Mouse (Mus musculus): ENCODE data around the gene Calm2. TPM values are rescaled to one million over a fixed set of nuclear protein-coding genes. Genes with fewer than 3 reads are reported as not detected.
A peak's percentile ranks its signal among the peaks of the same experiment; 100 is the strongest.

The Calm2 gene
- polyA plus RNA-seq, 1 experiment from 2014 or later: 397 TPM

DNA sequence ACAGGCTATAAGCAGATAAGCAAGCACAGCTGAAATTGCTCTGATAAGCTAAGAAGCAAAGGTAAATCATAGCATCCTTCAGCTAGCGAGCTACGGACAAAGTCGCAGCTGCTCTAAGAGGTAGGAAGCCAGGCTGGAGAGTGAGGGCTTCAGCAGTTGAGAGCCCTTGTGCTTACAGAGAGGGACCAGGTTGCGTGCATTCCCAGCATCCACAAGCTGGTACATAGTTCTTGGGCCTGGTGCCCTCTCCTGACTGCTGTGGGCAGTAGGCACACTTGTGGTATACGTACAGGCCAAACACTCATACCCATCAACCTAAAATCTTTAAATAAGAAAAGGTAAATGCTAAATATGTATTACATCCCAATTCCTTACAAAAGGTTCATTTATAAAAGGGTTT, 14.0 kb downstream of the Calm2 start:
- H3K4me3 ChIP-seq (ENCODE audit: low read depth, low read length): no peak overlapping the region
- no peak overlapping the region for H3K27ac ChIP-seq (ENCODE audit: low read depth)
- no peak overlapping the region for H3K9ac ChIP-seq (replicated peaks)
- H3K4me2 ChIP-seq (ENCODE audit: low read depth, low read length): no peak overlapping the region
- H3K9me3 ChIP-seq (ENCODE audit: low read length): peaks cover 2% of the 10 kb centered on the region; the same call in 1 of the 2 replicates
- H3K27me3 ChIP-seq (ENCODE audit: insufficient read depth, low read length): no peaks in the 10 kb centered on the region
- TF ChIP-seq EP300 (IDR thresholded peaks at IDR 0.05; ENCODE audit: low read depth) (no peak), CTCF (IDR thresholded peaks at IDR 0.05; ENCODE audit: low read depth) (no peak)
- ATAC-seq (no peak), DNase-seq (no peak)
- no peaks in the 10 kb centered on the region for H3K4me1 ChIP-seq (ENCODE audit: insufficient read depth)
- H3K36me3 ChIP-seq (replicated peaks; ENCODE audit: insufficient read depth, low read length): peaks cover 54% of the 10 kb centered on the region
- WGBS (ENCODE audit: insufficient replicate concordance): 81% methylated on average over 5 of the region's 5 CpGs

DNA sequence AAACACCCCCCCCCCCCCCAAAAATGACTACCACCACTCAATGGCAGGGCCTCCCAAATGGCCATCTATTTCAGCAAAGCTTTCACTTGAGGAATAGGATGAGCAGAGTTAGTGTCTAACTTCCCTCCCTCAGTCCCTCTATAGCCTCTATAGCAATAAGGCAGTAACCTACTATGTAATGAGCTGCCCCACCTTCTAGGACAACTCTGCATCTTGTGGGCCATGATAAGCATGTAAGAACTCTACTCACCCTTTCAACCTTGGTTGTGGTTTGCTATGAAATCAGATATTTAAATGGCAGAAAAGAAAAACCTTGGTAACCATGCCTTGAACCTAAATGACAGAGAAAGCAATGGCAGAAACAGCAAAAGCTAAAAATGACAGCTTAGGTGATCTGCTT, 14.4 kb downstream of the Calm2 start:
- no peaks in the 10 kb centered on the region for H3K4me1 ChIP-seq (ENCODE audit: insufficient read depth)
- ATAC-seq: no peak
- H3K4me2 ChIP-seq (ENCODE audit: low read depth, low read length): no peak overlapping the region
- no peaks in the 10 kb centered on the region for H3K27me3 ChIP-seq (ENCODE audit: insufficient read depth, low read length)
- no peak for TF ChIP-seq EP300 (IDR thresholded peaks at IDR 0.05; ENCODE audit: low read depth)
- TF ChIP-seq CTCF (IDR thresholded peaks at IDR 0.05; ENCODE audit: low read depth): no peak
- peaks cover 2% of the 10 kb centered on the region; the same call in 1 of the 2 replicates for H3K9me3 ChIP-seq (ENCODE audit: low read length)
- H3K27ac ChIP-seq (ENCODE audit: low read depth): no peak overlapping the region
- DNase-seq: no peak
- no peak overlapping the region for H3K4me3 ChIP-seq (ENCODE audit: low read depth, low read length)
- H3K36me3 ChIP-seq (replicated peaks; ENCODE audit: insufficient read depth, low read length): peaks cover 54% of the 10 kb centered on the region
- H3K9ac ChIP-seq (replicated peaks): no peak overlapping the region

GRCm38 (mm10) chr17:87429431-87429830, 17.3 kb downstream of the Calm2 start:
- Histone ChIP-seq H3K4me2 (ENCODE audit: low read depth, low read length) (no peak overlapping the region), H3K9ac (replicated peaks) (no peak overlapping the region), H3K4me3 (ENCODE audit: low read depth, low read length) (no peak overlapping the region), H3K9me3 (ENCODE audit: low read length) (peaks cover 2% of the 10 kb centered on the region; the same call in 1 of the 2 replicates), H3K4me1 (ENCODE audit: insufficient read depth) (no peaks in the 10 kb centered on the region), H3K27ac (ENCODE audit: low read depth) (no peak overlapping the region), H3K36me3 (replicated peaks; ENCODE audit: insufficient read depth, low read length) (peaks cover 38% of the 10 kb centered on the region), H3K27me3 (ENCODE audit: insufficient read depth, low read length) (no peaks in the 10 kb centered on the region)
- no peak for ATAC-seq
- TF ChIP-seq EP300 (IDR thresholded peaks at IDR 0.05; ENCODE audit: low read depth): no peak
- TF ChIP-seq CTCF (IDR thresholded peaks at IDR 0.05; ENCODE audit: low read depth): no peak
- WGBS (ENCODE audit: insufficient replicate concordance): 82% methylated on average over 3 of the region's 3 CpGs
- DNase-seq: no peak

- H3K27ac ChIP-seq (ENCODE audit: low read depth): no peak within 1 kb of the TSS
- H3K27me3 ChIP-seq (ENCODE audit: insufficient read depth, low read length): no peaks in the 10 kb centered on the region
- H3K4me3 ChIP-seq (ENCODE audit: low read depth, low read length): no peak within 1 kb of the TSS
- no peak within 1 kb of the TSS for H3K9ac ChIP-seq (replicated peaks)
- H3K36me3 ChIP-seq (replicated peaks; ENCODE audit: insufficient read depth, low read length): peaks cover 25% of the 10 kb centered on the region
- ATAC-seq (no peak), DNase-seq (no peak)
- WGBS (ENCODE audit: insufficient replicate concordance): 71% methylated on average over 24 of the region's 24 CpGs
- peaks cover 2% of the 10 kb centered on the region; the same call in 1 of the 2 replicates for H3K9me3 ChIP-seq (ENCODE audit: low read length)
- TF ChIP-seq CTCF (IDR thresholded peaks at IDR 0.05; ENCODE audit: low read depth) (no peak), EP300 (IDR thresholded peaks at IDR 0.05; ENCODE audit: low read depth) (no peak)
- no peak within 1 kb of the TSS for H3K4me2 ChIP-seq (ENCODE audit: low read depth, low read length)
- H3K4me1 ChIP-seq (ENCODE audit: insufficient read depth): no peaks in the 10 kb centered on the region
Measured at GRCm38 (mm10) chr17:87427511-87427910, 19.2 kb downstream of the Calm2 start, which contains the start of gene Stpg4. TSS of gene Stpg4 (minus strand) at chr17:87427741.

DNA sequence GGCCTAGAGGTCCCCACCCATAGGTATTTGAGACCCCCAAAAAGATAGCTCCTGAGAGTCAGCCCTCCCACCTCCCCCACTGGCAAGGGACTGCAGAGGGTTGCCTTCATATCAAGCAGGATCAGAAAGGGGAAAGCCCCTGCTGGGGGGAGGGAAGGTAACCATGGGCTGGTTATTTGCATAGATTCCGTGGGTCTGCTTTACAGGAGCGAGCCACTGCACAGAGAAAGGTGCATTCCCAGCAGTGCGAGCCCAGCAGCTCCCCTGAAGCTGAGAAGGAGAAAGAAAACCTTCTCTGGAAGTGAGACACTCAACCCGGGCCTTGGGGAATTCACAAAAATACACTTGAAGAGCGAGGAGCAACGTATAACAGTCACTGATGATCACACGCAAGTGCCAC, 28.7 kb downstream of the Calm2 start:
- DNase-seq (no peak), ATAC-seq (no peak)
- WGBS (ENCODE audit: insufficient replicate concordance): 66% methylated on average over 7 of the region's 7 CpGs
- no peaks in the 10 kb centered on the region for H3K27me3 ChIP-seq (ENCODE audit: insufficient read depth, low read length)
- H3K36me3 ChIP-seq (replicated peaks; ENCODE audit: insufficient read depth, low read length): no peaks in the 10 kb centered on the region
- no peak overlapping the region for H3K4me3 ChIP-seq (ENCODE audit: low read depth, low read length)
- no peaks in the 10 kb centered on the region for H3K4me1 ChIP-seq (ENCODE audit: insufficient read depth)
- no peak overlapping the region for H3K4me2 ChIP-seq (ENCODE audit: low read depth, low read length)
- TF ChIP-seq EP300 (IDR thresholded peaks at IDR 0.05; ENCODE audit: low read depth) (no peak), CTCF (IDR thresholded peaks at IDR 0.05; ENCODE audit: low read depth) (no peak)
- no peaks in the 10 kb centered on the region for H3K9me3 ChIP-seq (ENCODE audit: low read length)
- H3K9ac ChIP-seq (replicated peaks): no peak overlapping the region
- no peak overlapping the region for H3K27ac ChIP-seq (ENCODE audit: low read depth)

- H3K9ac ChIP-seq (replicated peaks): no peak overlapping the region
- no peak for DNase-seq
- 75% methylated on average over 4 of the region's 4 CpGs for WGBS (ENCODE audit: insufficient replicate concordance)
Measured at GRCm38 (mm10) chr17:87406646-87407045, 40.1 kb downstream of the Calm2 start.

DNA sequence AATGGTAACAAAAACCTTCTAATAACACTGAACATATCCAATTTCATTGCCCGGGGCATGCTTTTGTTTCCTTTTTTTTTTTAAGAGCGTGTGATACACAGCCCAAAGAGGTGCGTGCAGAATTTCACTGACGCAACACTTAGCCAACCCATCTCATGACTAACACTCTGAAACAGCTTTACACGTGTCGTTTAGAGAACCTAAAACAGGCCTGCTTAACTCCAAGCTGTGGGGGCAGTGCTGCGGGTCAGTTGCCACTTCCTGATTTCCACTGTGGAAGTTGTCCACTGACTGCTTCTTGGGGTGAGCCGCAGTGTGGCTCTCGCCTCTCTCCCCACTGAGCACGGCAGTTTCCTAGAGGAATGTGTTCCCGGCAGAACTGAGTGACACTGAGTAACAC, 41.2 kb downstream of the Calm2 start:
- Histone ChIP-seq H3K27ac (ENCODE audit: low read depth) (no peak overlapping the region), H3K27me3 (ENCODE audit: insufficient read depth, low read length) (no peaks in the 10 kb centered on the region), H3K4me2 (ENCODE audit: low read depth, low read length) (no peak overlapping the region), H3K4me1 (ENCODE audit: insufficient read depth) (no peaks in the 10 kb centered on the region), H3K4me3 (ENCODE audit: low read depth, low read length) (no peak overlapping the region), H3K9me3 (ENCODE audit: low read length) (no peaks in the 10 kb centered on the region), H3K36me3 (replicated peaks; ENCODE audit: insufficient read depth, low read length) (no peaks in the 10 kb centered on the region), H3K9ac (replicated peaks) (no peak overlapping the region)
- ATAC-seq (peak; percentile 67), DNase-seq (peak; percentile 46)
- no peak for TF ChIP-seq CTCF (IDR thresholded peaks at IDR 0.05; ENCODE audit: low read depth)
- TF ChIP-seq EP300 (IDR thresholded peaks at IDR 0.05; ENCODE audit: low read depth): no peak
- 42% methylated on average over 11 of the region's 11 CpGs for WGBS (ENCODE audit: insufficient replicate concordance)

More at GRCm38 (mm10) chr17:87406646-87407045, 40.1 kb downstream of the Calm2 start:
- ATAC-seq: no peak
- Histone ChIP-seq H3K27me3 (ENCODE audit: insufficient read depth, low read length) (no peaks in the 10 kb centered on the region), H3K27ac (ENCODE audit: low read depth) (no peak overlapping the region), H3K4me3 (ENCODE audit: low read depth, low read length) (no peak overlapping the region), H3K4me1 (ENCODE audit: insufficient read depth) (no peaks in the 10 kb centered on the region), H3K36me3 (replicated peaks; ENCODE audit: insufficient read depth, low read length) (no peaks in the 10 kb centered on the region), H3K4me2 (ENCODE audit: low read depth, low read length) (no peak overlapping the region), H3K9me3 (ENCODE audit: low read length) (no peaks in the 10 kb centered on the region)
- TF ChIP-seq CTCF (IDR thresholded peaks at IDR 0.05; ENCODE audit: low read depth) (no peak), EP300 (IDR thresholded peaks at IDR 0.05; ENCODE audit: low read depth) (no peak)

Measured in liver, postnatal 0 days (tissue).